In the genomic region with DNA sequence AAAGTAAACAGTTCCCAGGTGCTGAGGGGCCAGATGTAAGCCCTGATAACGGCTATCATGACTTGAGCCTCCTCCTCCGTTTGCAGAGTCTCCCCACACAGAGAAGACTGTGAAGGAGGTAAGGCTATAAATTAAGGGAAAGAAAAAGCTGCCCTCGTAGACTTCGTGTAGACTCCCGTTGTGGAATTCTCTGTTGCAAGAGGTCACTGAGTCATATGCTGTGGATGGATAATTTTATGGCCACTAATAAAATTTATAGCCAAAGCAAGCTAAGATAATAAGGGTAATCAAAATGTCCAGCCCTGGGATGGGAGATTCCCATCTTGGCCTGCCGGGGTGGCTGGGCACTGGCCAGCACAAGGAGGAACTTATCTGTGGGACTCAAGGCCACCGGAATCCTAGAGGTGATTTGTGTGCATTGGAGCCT, we compare ENCODE assay signal across 15 mouse cellular contexts.
DNase-seq lines count a peak whose midpoint lies in the region; ATAC-seq and TF ChIP-seq lines count a peak whose summit lies in the region.
"Had no signal": no experiment of that assay in that cellular context is flagged by ENCODE, and none has a peak within 500 bp of the region (broad histone marks: within the 10 kb centered on the region; RNA-seq: fewer than 3 reads in every experiment).

No protein-coding gene starts in this region.

- H3K4me2 ChIP-seq in intestine, embryonic 15.5 days (replicated peaks), result no peak overlapping the region
- H3K4me2 ChIP-seq: embryonic facial prominence, embryonic 15.5 days had no signal

- intact Hi-C loops in heart, adult 2 months (cut with DNase I), result no loop called here

- no peak overlapping the region for H3K4me3 ChIP-seq in intestine, embryonic 15.5 days (replicated peaks)
- H3K4me3 ChIP-seq in heart, adult 2 months, result no peak overlapping the region
- H3K4me3 ChIP-seq in heart, embryonic 10.5 days, result no peak overlapping the region
- H3K4me3 ChIP-seq: embryonic facial prominence, embryonic 15.5 days; megakaryocyte, embryonic 14.5 days had no signal

- no peaks in the 10 kb centered on the region for H3K9me3 ChIP-seq in intestine, embryonic 15.5 days
- H3K9me3 ChIP-seq in heart, embryonic 10.5 days, result no peaks in the 10 kb centered on the region
- H3K9me3 ChIP-seq: embryonic facial prominence, embryonic 15.5 days; megakaryocyte, embryonic 14.5 days had no signal

- no peak for TF ChIP-seq CTCF in heart, adult 2 months (IDR thresholded peaks at IDR 0.05)

- no peak overlapping the region for H3K27ac ChIP-seq in intestine, embryonic 15.5 days
- H3K27ac ChIP-seq in heart, adult 2 months, result no peak overlapping the region
- no peak overlapping the region for H3K27ac ChIP-seq in heart, embryonic 10.5 days
- H3K27ac ChIP-seq: embryonic facial prominence, embryonic 15.5 days had no signal

- no peaks in the 10 kb centered on the region for H3K79me2 ChIP-seq in heart, adult 2 months (replicated peaks; ENCODE audit: control insufficient read depth, insufficient read depth, low read length)

- ATAC-seq in intestine, embryonic 15.5 days, result peak; percentile 85
- ATAC-seq: forebrain, postnatal 0 days; inflammation-experienced regulatory T-cells, adult 6 months had no signal

- TF ChIP-seq EP300 in heart, adult 2 months (IDR thresholded peaks at IDR 0.05; ENCODE audit: insufficient read depth, low read depth, low read length), result no peak

- no peaks in the 10 kb centered on the region for H3K36me3 ChIP-seq in intestine, embryonic 15.5 days
- no peaks in the 10 kb centered on the region for H3K36me3 ChIP-seq in heart, adult 2 months (ENCODE audit: control insufficient read depth, insufficient read depth, low read length)
- H3K36me3 ChIP-seq in heart, embryonic 10.5 days, result peaks cover 6% of the 10 kb centered on the region
- H3K36me3 ChIP-seq: embryonic facial prominence, embryonic 15.5 days had no signal

- no peak overlapping the region for H3K9ac ChIP-seq in intestine, embryonic 15.5 days
- H3K9ac ChIP-seq in heart, adult 2 months (ENCODE audit: low read depth, low read length), result no peak overlapping the region
- H3K9ac ChIP-seq: embryonic facial prominence, embryonic 15.5 days; forebrain, postnatal 0 days had no signal

- WGBS in intestine, embryonic 15.5 days, result 19% methylated on average over 7 of the region's 7 CpGs
- 70% methylated on average over 7 of the region's 7 CpGs for WGBS in heart, adult 2 months
- WGBS in heart, embryonic 10.5 days, result 68% methylated on average over 7 of the region's 7 CpGs

- no peaks in the 10 kb centered on the region for H3K4me1 ChIP-seq in intestine, embryonic 15.5 days (replicated peaks)
- H3K4me1 ChIP-seq in heart, adult 2 months (ENCODE audit: control insufficient read depth, insufficient read depth, low read length), result no peaks in the 10 kb centered on the region
- peaks cover 27% of the 10 kb centered on the region for H3K4me1 ChIP-seq in heart, embryonic 10.5 days
- H3K4me1 ChIP-seq: embryonic facial prominence, embryonic 15.5 days; megakaryocyte, embryonic 14.5 days had no signal

- TF ChIP-seq POLR2A in heart, adult 2 months (IDR thresholded peaks at IDR 0.05; ENCODE audit: insufficient read depth, low read depth, low read length), result no peak

- H3K27me3 ChIP-seq in intestine, embryonic 15.5 days (replicated peaks), result no peaks in the 10 kb centered on the region
- H3K27me3 ChIP-seq in heart, adult 2 months (ENCODE audit: control insufficient read depth, insufficient read depth, low read length), result no peaks in the 10 kb centered on the region
- H3K27me3 ChIP-seq in heart, embryonic 10.5 days (ENCODE audit: insufficient read depth, poor library complexity, severe bottlenecking), result no peaks in the 10 kb centered on the region
- H3K27me3 ChIP-seq: embryonic facial prominence, embryonic 15.5 days; megakaryocyte, embryonic 14.5 days had no signal

- peak; percentile 83 for DNase-seq in adrenal gland, adult 2 months
- peak; percentile 72 for DNase-seq in kidney, postnatal 10 days
- peak; percentile 33 for DNase-seq in urinary bladder, postnatal 25 days (ENCODE audit: low spot score)
- no peak for DNase-seq in heart, adult 2 months
- DNase-seq in spleen, adult 18-20 months, result no peak
- DNase-seq in heart, embryonic 10.5 days (ENCODE audit: low spot score), result no peak
- DNase-seq: cerebellum, postnatal 36 days; forebrain, postnatal 0 days; gastrocnemius, postnatal 25 days; right cerebral cortex, postnatal 14 days; thymus, postnatal 14 days had no signal

Comparison
In these comparisons a context has a peak if more than half of its experiments do, and no peak if none do; other contexts are left out.
1. DNase-seq: peak in adrenal gland, adult 2 months (single experiment), kidney, postnatal 10 days (single experiment) and urinary bladder, postnatal 25 days (single experiment); none in heart, adult 2 months (0 of 2), spleen, adult 18-20 months (0 of 2) and heart, embryonic 10.5 days (single experiment).